Mouse (Mus musculus) thymus, adult 2 months (tissue): ENCODE results near the gene Selplg.

Experiments used
- CTCF ChIP-seq: fragments of 200-500 bp; IDR thresholded peaks from 2 replicates; pipeline ENCODE4 v1.5.1; 2012; ENCODE audit warnings: mild to moderate bottlenecking, control low read depth, low read length, moderate library complexity, borderline replicate concordance; ENCODE audit not compliant: control insufficient read depth, poor library complexity, insufficient read depth; ENCODE audit errors: extremely low read depth
- POLR2A ChIP-seq: fragments of 200-500 bp; IDR thresholded peaks from 2 replicates; pipeline ENCODE4 v1.6.1; 2012; ENCODE audit warnings: mild to moderate bottlenecking, low read length, control low read depth, moderate library complexity; ENCODE audit not compliant: control insufficient read depth, poor library complexity, insufficient read depth; ENCODE audit errors: extremely low read depth

GRCm38 (mm10) chr5:113855117-113855516 lies 22.7 kb upstream of the Selplg start:
- TF ChIP-seq CTCF, result no peak
- TF ChIP-seq POLR2A, result no peak
